Mouse (Mus musculus) midbrain, postnatal 0 days (tissue): ENCODE measurements around the gene Pla2g15. TPM values are rescaled to one million over a fixed set of nuclear protein-coding genes. Genes with fewer than 3 reads are reported as not detected.

Experiments
- ATAC-seq: fragments of 200-750 bp; cut with Nextera tagmentation; 2 replicates; pipeline ENCODE4 v1.8.0; 2017; ENCODE audit warnings: moderate number of reproducible peaks, mild to moderate bottlenecking, moderate TSS enrichment, moderate library complexity; ENCODE audit not compliant: low FRiP score
- DNase-seq: peaks from one replicate; pipeline ENCODE4 v3.0.0-alpha.2; 2015; ENCODE audit warnings: low spot score
- H3K27ac ChIP-seq: fragments of 300-500 bp; sonication (generic); 2 replicates; pipeline ENCODE4 v1.5.1; 2014; ENCODE audit warnings: low read depth, mild to moderate bottlenecking, low read length, mixed read lengths
- H3K27me3 ChIP-seq: fragments of 300-500 bp; sonication (generic); 2 replicates; pipeline ENCODE4 v1.6.1; 2014; ENCODE audit warnings: low read length, control low read depth, mixed read lengths; ENCODE audit not compliant: insufficient read depth
- H3K36me3 ChIP-seq: fragments of 300-500 bp; sonication (generic); 2 replicates; pipeline ENCODE4 v1.6.1; 2014; ENCODE audit warnings: low read length, control low read depth, mixed read lengths; ENCODE audit not compliant: insufficient read depth
- H3K4me1 ChIP-seq: fragments of 300-500 bp; sonication (generic); 2 replicates; pipeline ENCODE4 v1.6.1; 2014; ENCODE audit warnings: mild to moderate bottlenecking, control low read depth, antibody characterized with exemption, low read length, mixed read lengths; ENCODE audit not compliant: insufficient read depth
- H3K4me2 ChIP-seq: fragments of 300-500 bp; sonication (generic); 2 replicates; pipeline ENCODE4 v1.6.1; 2014; ENCODE audit warnings: low read depth, mild to moderate bottlenecking, low read length, mixed read lengths; ENCODE audit not compliant: poor library complexity, severe bottlenecking
- H3K4me3 ChIP-seq: fragments of 300-500 bp; sonication (generic); 2 replicates; pipeline ENCODE4 v1.5.1; 2014; ENCODE audit warnings: low read depth, mild to moderate bottlenecking, low read length, moderate library complexity
- H3K9ac ChIP-seq: fragments of 300-500 bp; sonication (generic); replicated peaks from 2 replicates; pipeline ENCODE4 v1.6.1; 2014; ENCODE audit warnings: mild to moderate bottlenecking, low read length, moderate library complexity, mixed read lengths; ENCODE audit not compliant: poor library complexity, severe bottlenecking
- H3K9me3 ChIP-seq: fragments of 300-500 bp; sonication (generic); 2 replicates; pipeline ENCODE4 v1.6.1; 2016; ENCODE audit warnings: low read length, control low read depth
- CTCF ChIP-seq: IDR thresholded peaks from 2 replicates; pipeline ENCODE4 v1.5.1; 2016; ENCODE audit warnings: antibody characterized with exemption, mild to moderate bottlenecking
- WGBS: fragments of 180-500 bp; shearing (Covaris S2); extraction: QIAGEN DNeasy Blood & Tissue Kit; methylation state at CpG from one replicate; pipeline ENCODE4 v1.1.7; 2014; 5-methylcytosine and 5-hydroxymethylcytosine counted together
- polyA plus RNA-seq: library from polyadenylated mRNA; unstranded; fragments of >200 nt; fragmentation: Nextera tagmentation; extraction: Ambion mirVana; gene quantifications from 2 replicates; pipeline ENCODE4 v1.2.1, GENCODE M21; 2015
- total RNA-seq: library from RNA; depleted of rRNA; stranded (reverse); fragments of >200 nt; gene quantifications from 2 replicates; pipeline ENCODE4 v1.2.3, GENCODE M21; 2014

Gene Pla2g15
- total and polyA plus RNA-seq, 2 experiments from 2014 or later = 16.7 to 22.5 TPM

- Histone ChIP-seq H3K4me2 (no peak overlapping the region), H3K9me3 (no peaks in the 10 kb centered on the region), H3K27me3 (peaks cover 35% of the 10 kb centered on the region), H3K36me3 (peaks cover 17% of the 10 kb centered on the region), H3K4me3 (no peak overlapping the region), H3K9ac (no peak overlapping the region), H3K27ac (no peak overlapping the region), H3K4me1 (peaks cover 16% of the 10 kb centered on the region; the same call in 1 of the 2 replicates)
- WGBS = 93% methylated on average over 11 of the region's 11 CpGs
- no peak for TF ChIP-seq CTCF
- DNase-seq = no peak
- ATAC-seq = no peak
These were observed 17.8 kb upstream of the Pla2g15 start for GRCm38 (mm10) chr8:106132356-106132755.

- no peak overlapping the region for H3K4me2 ChIP-seq
- no peaks in the 10 kb centered on the region for H3K9me3 ChIP-seq
- TF ChIP-seq CTCF = no peak
- H3K4me3 ChIP-seq = no peak overlapping the region
- H3K27me3 ChIP-seq = peaks cover 41% of the 10 kb centered on the region
- H3K4me1 ChIP-seq = peaks cover 20% of the 10 kb centered on the region; the same call in 1 of the 2 replicates
- ATAC-seq (no peak), DNase-seq (no peak)
- no peak overlapping the region for H3K27ac ChIP-seq
- H3K9ac ChIP-seq = no peak overlapping the region
- WGBS = 75% methylated on average over 13 of the region's 13 CpGs
- H3K36me3 ChIP-seq = peaks cover 17% of the 10 kb centered on the region
These were observed 16.7 kb upstream of the Pla2g15 start for GRCm38 (mm10) chr8:106133526-106133925.

DNA sequence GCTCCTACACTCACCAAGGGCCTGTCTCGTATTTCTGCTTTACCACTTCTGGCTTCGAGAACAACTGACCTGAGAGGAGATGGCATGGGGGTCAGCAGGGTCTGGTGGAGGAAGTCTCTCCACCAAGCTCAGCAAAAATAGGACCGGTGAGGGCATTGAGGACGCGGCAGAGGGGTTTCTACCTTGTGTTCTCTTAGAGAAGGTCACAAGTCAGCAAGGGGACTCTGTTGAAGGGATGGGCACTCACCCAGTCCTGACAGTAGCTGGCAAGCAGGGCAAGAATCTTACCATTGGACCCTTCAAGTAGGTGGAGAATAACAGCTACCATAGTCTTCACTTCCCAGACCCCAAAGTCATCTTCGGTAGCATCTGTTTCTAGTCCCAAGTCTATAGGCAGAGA is 16.3 kb upstream of the Pla2g15 start:
- Histone ChIP-seq H3K27me3 (peaks cover 41% of the 10 kb centered on the region), H3K4me2 (no peak overlapping the region), H3K36me3 (peaks cover 14% of the 10 kb centered on the region), H3K4me3 (no peak overlapping the region), H3K27ac (no peak overlapping the region), H3K9ac (no peak overlapping the region), H3K4me1 (peaks cover 20% of the 10 kb centered on the region; the same call in 1 of the 2 replicates), H3K9me3 (no peaks in the 10 kb centered on the region)
- DNase-seq (no peak), ATAC-seq (no peak)
- TF ChIP-seq CTCF = no peak
- WGBS = 79% methylated on average over 6 of the region's 6 CpGs

GRCm38 (mm10) chr8:106134751-106135571 is 15.2 kb upstream of the Pla2g15 start:
- Histone ChIP-seq H3K27me3 (peaks cover 41% of the 10 kb centered on the region), H3K4me3 (no peak overlapping the region)

GRCm38 (mm10) chr8:106135672-106136071 is 14.5 kb upstream of the Pla2g15 start:
- Histone ChIP-seq H3K4me1 (peaks cover 20% of the 10 kb centered on the region; the same call in 1 of the 2 replicates), H3K4me3 (peak overlapping the region; percentile 46; the same call in 1 of the 2 replicates), H3K9ac (no peak overlapping the region), H3K9me3 (no peaks in the 10 kb centered on the region), H3K27me3 (peaks cover 41% of the 10 kb centered on the region), H3K4me2 (peak overlapping the region; percentile 91), H3K27ac (no peak overlapping the region), H3K36me3 (peaks cover 12% of the 10 kb centered on the region)
- 6% methylated on average over 16 of the region's 19 CpGs for WGBS
- TF ChIP-seq CTCF = no peak
- ATAC-seq (no peak), DNase-seq (no peak)

More at GRCm38 (mm10) chr8:106134751-106135571, 15.2 kb upstream of the Pla2g15 start:
- H3K4me2 ChIP-seq = no peak overlapping the region
- H3K4me1 ChIP-seq = peaks cover 20% of the 10 kb centered on the region; the same call in 1 of the 2 replicates
- DNase-seq = no peak
- H3K36me3 ChIP-seq = peaks cover 12% of the 10 kb centered on the region
- 30% methylated on average over 14 of the region's 14 CpGs for WGBS
- no peaks in the 10 kb centered on the region for H3K9me3 ChIP-seq
- peak; percentile 38; the same call in 1 of the 2 replicates for ATAC-seq
- no peak for TF ChIP-seq CTCF
- no peak overlapping the region for H3K9ac ChIP-seq
- H3K27ac ChIP-seq = no peak overlapping the region
